ENCODE assay signal across 11 mouse cellular contexts in genomic region chr15:31296882-31297776, GRCm38 (mm10).
A peak's percentile ranks its signal among the peaks of the same experiment; 100 is the strongest.
DNase-seq lines count a peak whose midpoint lies in the region; ATAC-seq and TF ChIP-seq lines count a peak whose summit lies in the region.
"Had no signal": no experiment of that assay in that cellular context is flagged by ENCODE, and none has a peak within 500 bp of the region (broad histone marks: within the 10 kb centered on the region; RNA-seq: fewer than 3 reads in every experiment).

No protein-coding gene starts in this region.

- H3K36me3 ChIP-seq in liver, embryonic 12.5 days: no peaks in the 10 kb centered on the region
- H3K36me3 ChIP-seq in liver, postnatal 0 days (replicated peaks; ENCODE audit: insufficient read depth, low read length): no peaks in the 10 kb centered on the region
- no peaks in the 10 kb centered on the region for H3K36me3 ChIP-seq in embryonic facial prominence, embryonic 15.5 days
- no peaks in the 10 kb centered on the region for H3K36me3 ChIP-seq in intestine, embryonic 16.5 days (ENCODE audit: control insufficient read depth, insufficient read depth, low read length)

- TF ChIP-seq EP300 in liver, postnatal 0 days (IDR thresholded peaks at IDR 0.05; ENCODE audit: low read depth): no peak

- intact Hi-C loops in left cerebral cortex, postnatal 25 days (cut with DNase I): no loop called here

- TF ChIP-seq POLR2A in olfactory bulb, adult 2 months (IDR thresholded peaks at IDR 0.05; ENCODE audit: insufficient read depth, low read depth, low read length): no peak

- no peak overlapping the region for H3K27ac ChIP-seq in liver, embryonic 12.5 days
- no peak overlapping the region for H3K27ac ChIP-seq in liver, postnatal 0 days (ENCODE audit: low read depth)
- H3K27ac ChIP-seq in embryonic facial prominence, embryonic 15.5 days (replicated peaks): no peak overlapping the region
- no peak overlapping the region for H3K27ac ChIP-seq in intestine, embryonic 16.5 days (ENCODE audit: low read length)
- H3K27ac ChIP-seq in olfactory bulb, adult 2 months (ENCODE audit: insufficient read depth, low read depth, low read length): no peak overlapping the region

- H3K4me3 ChIP-seq in liver, embryonic 12.5 days: no peak overlapping the region
- no peak overlapping the region for H3K4me3 ChIP-seq in liver, postnatal 0 days (ENCODE audit: low read depth, low read length)
- peak overlapping the region; percentile 20 for H3K4me3 ChIP-seq in embryonic facial prominence, embryonic 15.5 days (replicated peaks)
- H3K4me3 ChIP-seq in intestine, embryonic 16.5 days (ENCODE audit: low read length): peak overlapping the region; percentile 12
- H3K4me3 ChIP-seq in olfactory bulb, adult 2 months (ENCODE audit: insufficient read depth, low read depth, low read length): 0 out of 2 replicates have a peak overlapping the region, but pooled peaks have one; percentile 6

- H3K9me3 ChIP-seq in liver, embryonic 12.5 days (replicated peaks): no peaks in the 10 kb centered on the region
- H3K9me3 ChIP-seq in liver, postnatal 0 days (ENCODE audit: low read length): no peaks in the 10 kb centered on the region
- no peaks in the 10 kb centered on the region for H3K9me3 ChIP-seq in embryonic facial prominence, embryonic 15.5 days (replicated peaks)
- no peaks in the 10 kb centered on the region for H3K9me3 ChIP-seq in intestine, embryonic 16.5 days (ENCODE audit: control insufficient read depth, low read length)

- no peak overlapping the region for H3K9ac ChIP-seq in liver, embryonic 12.5 days
- no peak overlapping the region for H3K9ac ChIP-seq in liver, postnatal 0 days (replicated peaks)
- no peak overlapping the region; the same call in 1 of the 2 replicates for H3K9ac ChIP-seq in embryonic facial prominence, embryonic 15.5 days
- no peak overlapping the region for H3K9ac ChIP-seq in intestine, embryonic 16.5 days (ENCODE audit: low read depth, low read length)

- peaks cover 59% of the 10 kb centered on the region for H3K27me3 ChIP-seq in liver, embryonic 12.5 days (replicated peaks)
- peaks cover 16% of the 10 kb centered on the region; the same call in 1 of the 2 replicates for H3K27me3 ChIP-seq in liver, postnatal 0 days (ENCODE audit: insufficient read depth, low read length)
- H3K27me3 ChIP-seq in embryonic facial prominence, embryonic 15.5 days: peaks cover 50% of the 10 kb centered on the region
- peaks cover 13% of the 10 kb centered on the region for H3K27me3 ChIP-seq in intestine, embryonic 16.5 days (replicated peaks; ENCODE audit: control insufficient read depth, insufficient read depth, low read length)

- DNase-seq in liver, postnatal 0 days: no peak
- no peak for DNase-seq in thymus, postnatal 0 days (ENCODE audit: low spot score)
- DNase-seq in urinary bladder, adult 18-20 months (ENCODE audit: low spot score in 2 of 2): no peak
- no peak for DNase-seq in left cerebral cortex, postnatal 25 days (ENCODE audit: low spot score in 2 of 2)
- DNase-seq: kidney, postnatal 25 days; lung, adult 2 months; thymus, postnatal 25 days had no signal

- no peak for ATAC-seq in liver, embryonic 12.5 days
- no peak for ATAC-seq in liver, postnatal 0 days
- no peak for ATAC-seq in embryonic facial prominence, embryonic 15.5 days (ENCODE audit: insufficient number of reproducible peaks, low FRiP score, low TSS enrichment, low read depth)
- no peak for ATAC-seq in intestine, embryonic 16.5 days

- peak overlapping the region; percentile 6; the same call in 1 of the 2 replicates for H3K4me2 ChIP-seq in liver, embryonic 12.5 days
- no peak overlapping the region for H3K4me2 ChIP-seq in liver, postnatal 0 days (ENCODE audit: low read depth, low read length)
- H3K4me2 ChIP-seq in embryonic facial prominence, embryonic 15.5 days (replicated peaks): peak overlapping the region; percentile 42
- peak overlapping the region; percentile 27 for H3K4me2 ChIP-seq in intestine, embryonic 16.5 days (ENCODE audit: low read depth, low read length)

- 0 out of 2 replicates have a peak, but pooled peaks cover 3% of the 10 kb centered on the region for H3K4me1 ChIP-seq in liver, embryonic 12.5 days
- H3K4me1 ChIP-seq in liver, postnatal 0 days (ENCODE audit: insufficient read depth): no peaks in the 10 kb centered on the region
- H3K4me1 ChIP-seq in embryonic facial prominence, embryonic 15.5 days: peaks cover 21% of the 10 kb centered on the region
- H3K4me1 ChIP-seq in intestine, embryonic 16.5 days (ENCODE audit: control insufficient read depth, insufficient read depth, low read length): peaks cover 2% of the 10 kb centered on the region; the same call in 1 of the 2 replicates
- H3K4me1 ChIP-seq in olfactory bulb, adult 2 months (ENCODE audit: control insufficient read depth, insufficient read depth, low read length): peaks cover 18% of the 10 kb centered on the region

- no peak for TF ChIP-seq CTCF in liver, postnatal 0 days (IDR thresholded peaks at IDR 0.05; ENCODE audit: low read depth)
- no peak for TF ChIP-seq CTCF in olfactory bulb, adult 2 months (IDR thresholded peaks at IDR 0.05; ENCODE audit: insufficient read depth, low read depth, low read length)

- 16% methylated on average over 40 of the region's 40 CpGs for WGBS in liver, embryonic 12.5 days (ENCODE audit: insufficient replicate concordance)
- WGBS in liver, postnatal 0 days (ENCODE audit: insufficient replicate concordance): 20% methylated on average over 40 of the region's 40 CpGs
- 6% methylated on average over 40 of the region's 40 CpGs for WGBS in embryonic facial prominence, embryonic 15.5 days
- WGBS in intestine, embryonic 16.5 days: 20% methylated on average over 40 of the region's 40 CpGs
- 26% methylated on average over 40 of the region's 40 CpGs for WGBS in olfactory bulb, adult 2 months

Comparison
In these comparisons a context has a peak if more than half of its experiments do, and no peak if none do; other contexts are left out.
1. H3K4me3 ChIP-seq: peak in embryonic facial prominence, embryonic 15.5 days (single experiment), intestine, embryonic 16.5 days (single experiment) and olfactory bulb, adult 2 months (single experiment); none in liver, embryonic 12.5 days (single experiment) and liver, postnatal 0 days (single experiment).